Mouse (Mus musculus) MEL-GATA-1-ER (cell line): ENCODE data around the gene Fibp.

Experiments used
- DNase-seq: peaks from one replicate; pipeline ENCODE4 v3.0.0-alpha.2; 2012; ENCODE audit warnings: low read depth; ENCODE audit errors: extremely low read depth

Fibp gene

GRCm38 (mm10) chr19:5460465-5460911, at the start of gene Fibp:
Fibp (plus strand) TSS chr19:5460615.
- DNase-seq = peak; percentile 87

GRCm38 (mm10) chr19:5410641-5411040, 49.8 kb upstream of the Fibp start:
- DNase-seq = no peak

- no peak for DNase-seq
Observed at GRCm38 (mm10) chr19:5411961-5412360, 48.5 kb upstream of the Fibp start.

GRCm38 (mm10) chr19:5413840-5414239, 46.6 kb upstream of the Fibp start:
- no peak for DNase-seq

GRCm38 (mm10) chr19:5414534-5414957, 45.9 kb upstream of the Fibp start:
- DNase-seq = no peak

GRCm38 (mm10) chr19:5418750-5419466, 41.5 kb upstream of the Fibp start:
- DNase-seq = no peak

- DNase-seq = no peak
Observed at GRCm38 (mm10) chr19:5419630-5420029, 40.8 kb upstream of the Fibp start.

GRCm38 (mm10) chr19:5420579-5420978, 39.8 kb upstream of the Fibp start:
- no peak for DNase-seq

- DNase-seq = no peak
Observed at GRCm38 (mm10) chr19:5421784-5422183, 38.6 kb upstream of the Fibp start.

- DNase-seq = no peak
Observed at GRCm38 (mm10) chr19:5422267-5422666, 38.1 kb upstream of the Fibp start.

GRCm38 (mm10) chr19:5422895-5423443, 37.4 kb upstream of the Fibp start:
- DNase-seq = no peak

GRCm38 (mm10) chr19:5423561-5423960, 36.9 kb upstream of the Fibp start:
- no peak for DNase-seq

- no peak for DNase-seq
Observed at GRCm38 (mm10) chr19:5424092-5424781, 36.2 kb upstream of the Fibp start.

- peak; percentile 83 for DNase-seq
Observed at GRCm38 (mm10) chr19:5424782-5425741, 35.4 kb upstream of the Fibp start, which contains the start of the genes Drap1 and AI837181. Drap1 (minus strand) TSS chr19:5424979. AI837181 (plus strand) TSS chr19:5425144.

GRCm38 (mm10) chr19:5425906-5426565, 34.4 kb upstream of the Fibp start:
- DNase-seq = no peak

- no peak for DNase-seq
Observed at GRCm38 (mm10) chr19:5426640-5427290, 33.6 kb upstream of the Fibp start.

- DNase-seq = no peak
Observed at GRCm38 (mm10) chr19:5428083-5428482, 32.3 kb upstream of the Fibp start.

- DNase-seq = no peak
Observed at GRCm38 (mm10) chr19:5429219-5429618, 31.2 kb upstream of the Fibp start.

- DNase-seq = no peak
Observed at GRCm38 (mm10) chr19:5429806-5430205, 30.6 kb upstream of the Fibp start.

GRCm38 (mm10) chr19:5430408-5430807, 30.0 kb upstream of the Fibp start:
- no peak for DNase-seq
